Mouse (Mus musculus) cerebellum, adult 2 months (tissue): Measurements from ENCODE around the gene Lcmt2.

Experiments used
- CTCF ChIP-seq: fragments of 200-500 bp; IDR thresholded peaks from 2 replicates; pipeline ENCODE4 v1.5.1; 2011; ENCODE audit warnings: low read depth, mild to moderate bottlenecking, control low read depth, low read length, moderate library complexity, borderline replicate concordance; ENCODE audit not compliant: insufficient read depth
- POLR2A ChIP-seq: fragments of 200-500 bp; IDR thresholded peaks from 2 replicates; pipeline ENCODE4 v1.6.1; 2011; ENCODE audit warnings: low read length, control low read depth, borderline replicate concordance; ENCODE audit not compliant: insufficient read depth

DNA sequence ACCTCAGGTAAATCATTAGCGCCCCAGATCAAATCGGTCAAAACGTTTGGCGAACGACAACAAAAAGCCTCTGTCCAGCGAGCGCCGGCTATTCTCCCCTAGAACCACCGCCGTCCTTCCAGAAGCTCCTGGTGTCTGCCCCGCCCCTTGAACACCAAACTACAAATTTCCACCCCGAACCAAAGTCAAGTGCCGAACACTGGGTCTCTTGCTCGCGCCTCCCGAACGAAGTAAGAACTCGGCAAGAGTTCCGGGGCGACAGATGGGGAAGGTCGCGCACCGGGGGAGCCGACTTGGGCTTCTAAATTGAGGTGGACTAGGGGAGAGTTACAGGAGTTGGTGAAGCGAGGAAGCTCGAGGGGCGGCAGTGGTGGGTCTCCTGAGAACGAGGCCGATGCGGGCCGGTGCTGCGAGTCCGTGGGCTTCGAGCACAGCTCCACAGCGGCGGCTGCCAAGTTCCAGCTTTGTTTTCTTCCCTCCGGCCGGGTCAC is 30.1 kb upstream of the Lcmt2 start, which contains the start of gene Tubgcp4:
- no peak for TF ChIP-seq CTCF
- no peak for TF ChIP-seq POLR2A
